Mouse (Mus musculus): ENCODE data around the gene Mrtfa. TPM values are rescaled to one million over a fixed set of nuclear protein-coding genes. Genes with fewer than 3 reads are reported as not detected.

Gene Mrtfa
- polyA plus RNA-seq, 1 experiment from 2014 or later = 26.2 TPM

- Histone ChIP-seq H3K4me2 (ENCODE audit: low read depth, low read length) (no peak overlapping the region), H3K4me3 (replicated peaks; ENCODE audit: low read length) (no peak overlapping the region), H3K4me1 (ENCODE audit: control insufficient read depth, insufficient read depth, low read length) (peaks cover 6% of the 10 kb centered on the region), H3K9me3 (replicated peaks; ENCODE audit: control insufficient read depth, low read length) (no peaks in the 10 kb centered on the region), H3K9ac (ENCODE audit: low read length) (no peak overlapping the region), H3K27me3 (ENCODE audit: control insufficient read depth, insufficient read depth, low read length) (no peaks in the 10 kb centered on the region), H3K27ac (ENCODE audit: low read length) (peak overlapping the region; percentile 92), H3K36me3 (ENCODE audit: control insufficient read depth, insufficient read depth, low read length) (no peaks in the 10 kb centered on the region)
- ATAC-seq (ENCODE audit: insufficient read depth, low FRiP score) = no peak
- 36% methylated on average over 1 of the region's 1 CpGs for WGBS
Measured at GRCm38 (mm10) chr15:80988331-80988730, 202.2 kb downstream of the Mrtfa start.

DNA sequence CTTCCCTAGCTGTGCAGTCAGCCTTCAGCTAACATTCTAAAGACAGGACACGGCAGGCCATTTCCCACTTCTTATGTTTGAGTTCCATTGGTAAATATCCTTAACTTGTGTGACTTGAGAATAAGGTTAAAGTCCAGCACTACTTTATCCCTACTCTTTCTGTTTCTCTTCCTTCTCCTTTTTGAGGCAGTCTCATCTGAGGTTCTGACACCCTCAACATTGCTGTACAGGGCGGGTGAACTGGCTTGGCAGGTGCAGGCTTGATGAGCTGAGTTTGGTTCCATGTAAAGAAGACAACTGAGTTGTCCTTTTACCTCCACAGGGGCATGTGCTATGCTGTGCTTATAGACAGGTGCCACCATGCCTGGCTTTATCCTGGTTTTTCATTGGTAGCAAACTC lies 207.3 kb downstream of the Mrtfa start:
- H3K27me3 ChIP-seq (ENCODE audit: control insufficient read depth, insufficient read depth, low read length) = no peaks in the 10 kb centered on the region
- 0 out of 2 replicates have a peak overlapping the region, but pooled peaks have one; percentile 15 for H3K4me2 ChIP-seq (ENCODE audit: low read depth, low read length)
- H3K27ac ChIP-seq (ENCODE audit: low read length) = peak overlapping the region; percentile 87
- ATAC-seq (ENCODE audit: insufficient read depth, low FRiP score) = peak; percentile 68
- H3K9ac ChIP-seq (ENCODE audit: low read length) = no peak overlapping the region
- H3K36me3 ChIP-seq (ENCODE audit: control insufficient read depth, insufficient read depth, low read length) = no peaks in the 10 kb centered on the region
- 63% methylated on average over 2 of the region's 2 CpGs for WGBS
- H3K4me1 ChIP-seq (ENCODE audit: control insufficient read depth, insufficient read depth, low read length) = peaks cover 27% of the 10 kb centered on the region
- H3K9me3 ChIP-seq (replicated peaks; ENCODE audit: control insufficient read depth, low read length) = no peaks in the 10 kb centered on the region
- no peak overlapping the region for H3K4me3 ChIP-seq (replicated peaks; ENCODE audit: low read length)

DNA sequence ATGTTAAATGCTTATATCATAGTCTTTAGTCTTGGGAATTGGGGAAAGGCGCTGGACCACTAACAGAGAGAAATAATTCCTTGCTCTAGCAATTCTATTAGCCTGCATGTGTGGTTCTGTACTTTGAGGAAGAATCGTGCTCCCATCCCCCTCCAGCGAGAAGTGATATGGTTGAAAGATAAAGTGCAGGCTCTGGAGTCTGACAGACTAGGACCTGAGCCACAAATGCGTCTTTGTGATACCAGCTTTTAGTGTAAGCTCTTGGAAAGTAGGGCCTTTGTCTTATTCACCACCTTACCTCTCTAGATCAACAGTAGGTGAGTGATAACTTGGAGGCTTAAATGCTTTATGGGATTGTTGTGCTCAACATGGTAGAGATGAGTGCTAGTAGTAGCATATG lies 209.4 kb downstream of the Mrtfa start:
- no peak for ATAC-seq (ENCODE audit: insufficient read depth, low FRiP score)
- Histone ChIP-seq H3K27ac (ENCODE audit: low read length) (no peak overlapping the region), H3K27me3 (ENCODE audit: control insufficient read depth, insufficient read depth, low read length) (no peaks in the 10 kb centered on the region), H3K36me3 (ENCODE audit: control insufficient read depth, insufficient read depth, low read length) (no peaks in the 10 kb centered on the region), H3K4me3 (replicated peaks; ENCODE audit: low read length) (no peak overlapping the region), H3K4me2 (ENCODE audit: low read depth, low read length) (no peak overlapping the region), H3K9ac (ENCODE audit: low read length) (no peak overlapping the region), H3K9me3 (replicated peaks; ENCODE audit: control insufficient read depth, low read length) (no peaks in the 10 kb centered on the region), H3K4me1 (ENCODE audit: control insufficient read depth, insufficient read depth, low read length) (peaks cover 21% of the 10 kb centered on the region; the same call in 1 of the 2 replicates)
- 67% methylated on average over 4 of the region's 4 CpGs for WGBS

- 57% methylated on average over 4 of the region's 4 CpGs for WGBS
Measured at GRCm38 (mm10) chr15:80979611-80980010, 210.9 kb downstream of the Mrtfa start.

GRCm38 (mm10) chr15:80977620-80978334 lies 212.8 kb downstream of the Mrtfa start, which contains the start of gene Sgsm3:
Sgsm3 (plus strand) TSS chr15:80977765.
- peak; percentile 95 for ATAC-seq (ENCODE audit: insufficient read depth, low FRiP score)
- H3K36me3 ChIP-seq (ENCODE audit: control insufficient read depth, insufficient read depth, low read length) = no peaks in the 10 kb centered on the region
- WGBS = under 1% methylated on average over 67 of the region's 67 CpGs
- no peaks in the 10 kb centered on the region for H3K9me3 ChIP-seq (replicated peaks; ENCODE audit: control insufficient read depth, low read length)
- peak within 1 kb of the TSS; percentile 58 for H3K27ac ChIP-seq (ENCODE audit: low read length)
- H3K4me3 ChIP-seq (replicated peaks; ENCODE audit: low read length) = peak within 1 kb of the TSS; percentile 89
- H3K4me2 ChIP-seq (ENCODE audit: low read depth, low read length) = peak within 1 kb of the TSS; percentile 92
- H3K9ac ChIP-seq (ENCODE audit: low read length) = peak within 1 kb of the TSS; percentile 89
- no peaks in the 10 kb centered on the region for H3K27me3 ChIP-seq (ENCODE audit: control insufficient read depth, insufficient read depth, low read length)
- peaks cover 19% of the 10 kb centered on the region; the same call in 1 of the 2 replicates for H3K4me1 ChIP-seq (ENCODE audit: control insufficient read depth, insufficient read depth, low read length)

More at GRCm38 (mm10) chr15:80979611-80980010, 210.9 kb downstream of the Mrtfa start:
- H3K4me1 ChIP-seq (ENCODE audit: control insufficient read depth, insufficient read depth, low read length) = peaks cover 21% of the 10 kb centered on the region; the same call in 1 of the 2 replicates
- no peak overlapping the region for H3K9ac ChIP-seq (ENCODE audit: low read length)
- ATAC-seq (ENCODE audit: insufficient read depth, low FRiP score) = no peak
- no peaks in the 10 kb centered on the region for H3K27me3 ChIP-seq (ENCODE audit: control insufficient read depth, insufficient read depth, low read length)
- H3K9me3 ChIP-seq (replicated peaks; ENCODE audit: control insufficient read depth, low read length) = no peaks in the 10 kb centered on the region
- no peak overlapping the region; the same call in 1 of the 2 replicates for H3K27ac ChIP-seq (ENCODE audit: low read length)
- no peak overlapping the region for H3K4me3 ChIP-seq (replicated peaks; ENCODE audit: low read length)
- H3K4me2 ChIP-seq (ENCODE audit: low read depth, low read length) = peak overlapping the region; percentile 92; the same call in 1 of the 2 replicates
- H3K36me3 ChIP-seq (ENCODE audit: control insufficient read depth, insufficient read depth, low read length) = no peaks in the 10 kb centered on the region

GRCm38 (mm10) chr15:80975666-80976065 lies 214.9 kb downstream of the Mrtfa start:
- no peaks in the 10 kb centered on the region for H3K36me3 ChIP-seq (ENCODE audit: control insufficient read depth, insufficient read depth, low read length)
- H3K9me3 ChIP-seq (replicated peaks; ENCODE audit: control insufficient read depth, low read length) = no peaks in the 10 kb centered on the region
- H3K4me3 ChIP-seq (replicated peaks; ENCODE audit: low read length) = no peak overlapping the region
- H3K4me2 ChIP-seq (ENCODE audit: low read depth, low read length) = no peak overlapping the region
- no peaks in the 10 kb centered on the region for H3K27me3 ChIP-seq (ENCODE audit: control insufficient read depth, insufficient read depth, low read length)
- H3K4me1 ChIP-seq (ENCODE audit: control insufficient read depth, insufficient read depth, low read length) = peaks cover 15% of the 10 kb centered on the region; the same call in 1 of the 2 replicates
- no peak for ATAC-seq (ENCODE audit: insufficient read depth, low FRiP score)
- peak overlapping the region; percentile 60 for H3K27ac ChIP-seq (ENCODE audit: low read length)
- whole genome bisulfite sequencing = 60% methylated on average over 3 of the region's 3 CpGs
- no peak overlapping the region for H3K9ac ChIP-seq (ENCODE audit: low read length)

DNA sequence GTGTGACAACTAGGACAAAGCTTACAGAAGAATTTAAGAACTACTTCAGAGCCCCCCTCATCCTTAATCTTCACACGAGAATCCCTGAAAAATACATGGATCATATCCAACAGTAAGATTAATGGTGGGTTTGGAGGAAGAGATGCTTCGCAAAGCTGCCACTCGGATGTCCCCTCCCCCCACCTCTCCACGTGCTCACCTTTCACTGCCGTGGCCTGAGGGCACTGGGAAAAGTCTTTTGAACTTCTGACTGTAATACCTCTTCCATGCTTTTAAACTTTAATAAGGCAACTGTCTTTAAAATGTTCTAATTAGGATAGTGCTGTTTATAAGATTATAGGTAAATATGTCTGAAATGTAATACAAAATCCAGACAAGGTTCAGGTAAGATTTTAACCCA lies 216.2 kb downstream of the Mrtfa start:
- Histone ChIP-seq H3K4me3 (replicated peaks; ENCODE audit: low read length) (no peak overlapping the region), H3K4me2 (ENCODE audit: low read depth, low read length) (no peak overlapping the region), H3K4me1 (ENCODE audit: control insufficient read depth, insufficient read depth, low read length) (peaks cover 6% of the 10 kb centered on the region; the same call in 1 of the 2 replicates), H3K9ac (ENCODE audit: low read length) (no peak overlapping the region), H3K27ac (ENCODE audit: low read length) (no peak overlapping the region), H3K27me3 (ENCODE audit: control insufficient read depth, insufficient read depth, low read length) (no peaks in the 10 kb centered on the region), H3K9me3 (replicated peaks; ENCODE audit: control insufficient read depth, low read length) (no peaks in the 10 kb centered on the region), H3K36me3 (ENCODE audit: control insufficient read depth, insufficient read depth, low read length) (0 out of 2 replicates have a peak, but pooled peaks cover under 1% of the 10 kb centered on the region)
- WGBS = 33% methylated on average over 5 of the region's 5 CpGs
- no peak for ATAC-seq (ENCODE audit: insufficient read depth, low FRiP score)

DNA sequence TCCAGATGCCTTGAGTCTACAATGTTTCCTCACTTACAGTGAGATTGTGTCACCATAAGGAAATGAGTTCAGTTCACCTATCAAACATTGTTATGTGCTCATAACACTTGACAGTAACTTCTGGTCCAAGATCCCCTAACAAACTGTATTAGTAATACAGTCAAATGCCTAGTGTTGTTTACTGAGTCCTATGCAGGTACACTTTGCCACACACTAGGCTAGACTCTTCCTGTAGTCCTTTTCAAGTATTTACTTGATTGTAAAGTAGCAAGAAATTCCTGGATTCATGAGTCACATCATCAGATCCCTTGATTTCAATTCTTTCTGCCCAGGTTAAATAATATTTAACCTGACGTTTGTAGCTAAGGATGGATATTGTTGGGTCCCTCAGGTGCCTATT lies 221.2 kb downstream of the Mrtfa start:
- Histone ChIP-seq H3K36me3 (ENCODE audit: control insufficient read depth, insufficient read depth, low read length) (peaks cover 34% of the 10 kb centered on the region), H3K4me2 (ENCODE audit: low read depth, low read length) (no peak overlapping the region), H3K27me3 (ENCODE audit: control insufficient read depth, insufficient read depth, low read length) (no peaks in the 10 kb centered on the region), H3K9ac (ENCODE audit: low read length) (no peak overlapping the region), H3K4me3 (replicated peaks; ENCODE audit: low read length) (no peak overlapping the region), H3K9me3 (replicated peaks; ENCODE audit: control insufficient read depth, low read length) (no peaks in the 10 kb centered on the region), H3K27ac (ENCODE audit: low read length) (no peak overlapping the region), H3K4me1 (ENCODE audit: control insufficient read depth, insufficient read depth, low read length) (no peaks in the 10 kb centered on the region)
- no peak for ATAC-seq (ENCODE audit: insufficient read depth, low FRiP score)
- WGBS = 77% methylated on average over 1 of the region's 1 CpGs
